Mouse (Mus musculus) forebrain, postnatal 0 days (tissue): ENCODE measurements at regions not wholly inside any gene's neighbourhood (a gene's known extent, or its start where the extent isn't known, plus 50 kb on each side); places are given as distances from the start of the nearest gene placed in this dataset.

ENCODE experiments used
- ATAC-seq: fragments of 200-750 bp; cut with Nextera tagmentation; 2 replicates; pipeline ENCODE4 v1.8.0; 2017; ENCODE audit warnings: mild to moderate bottlenecking, moderate library complexity
- DNase-seq: peaks from one replicate; pipeline ENCODE4 v3.0.0-alpha.2; 2015
- H3K27ac ChIP-seq: fragments of 300-500 bp; sonication (generic); 2 replicates; pipeline ENCODE4 v1.5.1; 2014; ENCODE audit warnings: low read depth, mild to moderate bottlenecking, antibody characterized with exemption, low read length, moderate library complexity, mixed read lengths
- H3K27me3 ChIP-seq: fragments of 300-500 bp; sonication (generic); 2 replicates; pipeline ENCODE4 v1.6.1; 2014; ENCODE audit warnings: mild to moderate bottlenecking, low read length, mixed read lengths; ENCODE audit not compliant: insufficient read depth
- H3K36me3 ChIP-seq: fragments of 300-500 bp; sonication (generic); 2 replicates; pipeline ENCODE4 v1.6.1; 2014; ENCODE audit warnings: mild to moderate bottlenecking, moderate library complexity; ENCODE audit not compliant: insufficient read depth
- H3K4me1 ChIP-seq: fragments of 300-500 bp; sonication (generic); 2 replicates; pipeline ENCODE4 v1.6.1; 2014; ENCODE audit warnings: antibody characterized with exemption; ENCODE audit not compliant: insufficient read depth
- H3K4me2 ChIP-seq: fragments of 300-500 bp; sonication (generic); 2 replicates; pipeline ENCODE4 v1.6.1; 2014; ENCODE audit warnings: low read depth, mild to moderate bottlenecking, moderate library complexity
- H3K4me3 ChIP-seq: fragments of 300-500 bp; sonication (generic); 2 replicates; pipeline ENCODE4 v1.5.1; 2014; ENCODE audit warnings: low read depth, low read length, mixed read lengths
- H3K9ac ChIP-seq: fragments of 300-500 bp; sonication (generic); 2 replicates; pipeline ENCODE4 v1.6.1; 2014; ENCODE audit warnings: mild to moderate bottlenecking
- H3K9me3 ChIP-seq: fragments of 300-500 bp; sonication (generic); 2 replicates; pipeline ENCODE4 v1.6.1; 2016; ENCODE audit warnings: low read length
- CTCF ChIP-seq: sonication (generic); IDR thresholded peaks from 2 replicates; pipeline ENCODE4 v1.5.1; 2016; ENCODE audit warnings: antibody characterized with exemption, control low read depth, low read depth
- WGBS: fragments of 180-500 bp; shearing (Covaris S2); extraction: QIAGEN DNeasy Blood & Tissue Kit; methylation state at CpG from one replicate; pipeline ENCODE4 v1.1.7; 2014; 5-methylcytosine and 5-hydroxymethylcytosine counted together

DNA sequence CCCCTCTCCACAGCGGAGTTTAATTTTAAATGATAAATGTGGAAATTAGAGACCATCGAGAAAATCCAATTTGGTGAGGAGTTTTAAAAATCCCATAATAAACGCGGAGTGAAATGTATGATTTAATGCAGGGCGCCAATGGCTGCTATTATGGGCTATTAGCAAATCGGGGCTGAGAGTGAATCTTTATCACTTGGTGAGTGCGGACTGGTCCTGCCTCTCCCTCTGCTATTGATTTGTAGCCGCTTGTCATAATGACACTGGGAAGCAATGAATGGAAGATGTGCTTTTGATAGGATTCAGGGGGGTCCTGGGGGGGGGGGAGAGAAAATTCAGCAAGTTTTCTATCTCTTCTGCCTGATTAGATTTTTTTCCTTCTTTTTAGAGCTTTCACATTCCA is 279.6 kb upstream of the Pmfbp1 start:
- no peaks in the 10 kb centered on the region for H3K4me1 ChIP-seq
- TF ChIP-seq CTCF, result no peak
- no peak overlapping the region for H3K4me3 ChIP-seq
- H3K4me2 ChIP-seq, result no peak overlapping the region
- H3K27ac ChIP-seq, result no peak overlapping the region
- H3K9me3 ChIP-seq, result no peaks in the 10 kb centered on the region
- WGBS, result 66% methylated on average over 8 of the region's 8 CpGs
- no peaks in the 10 kb centered on the region for H3K27me3 ChIP-seq
- H3K9ac ChIP-seq, result no peak overlapping the region
- no peak for ATAC-seq
- no peaks in the 10 kb centered on the region for H3K36me3 ChIP-seq
- DNase-seq, result no peak

GRCm38 (mm10) chr8:109216318-109216717 is 277.5 kb upstream of the Pmfbp1 start:
- no peaks in the 10 kb centered on the region for H3K4me1 ChIP-seq
- H3K9me3 ChIP-seq, result no peaks in the 10 kb centered on the region
- H3K9ac ChIP-seq, result no peak overlapping the region
- H3K4me2 ChIP-seq, result no peak overlapping the region
- no peak overlapping the region for H3K4me3 ChIP-seq
- H3K27me3 ChIP-seq, result no peaks in the 10 kb centered on the region
- TF ChIP-seq CTCF, result no peak
- H3K36me3 ChIP-seq, result no peaks in the 10 kb centered on the region
- WGBS, result 29% methylated on average over 5 of the region's 5 CpGs
- DNase-seq (no peak), ATAC-seq (no peak)
- H3K27ac ChIP-seq, result no peak overlapping the region

GRCm38 (mm10) chr8:109217326-109217725 is 276.5 kb upstream of the Pmfbp1 start:
- no peak for ATAC-seq
- TF ChIP-seq CTCF, result no peak
- no peak overlapping the region for H3K4me3 ChIP-seq

DNA sequence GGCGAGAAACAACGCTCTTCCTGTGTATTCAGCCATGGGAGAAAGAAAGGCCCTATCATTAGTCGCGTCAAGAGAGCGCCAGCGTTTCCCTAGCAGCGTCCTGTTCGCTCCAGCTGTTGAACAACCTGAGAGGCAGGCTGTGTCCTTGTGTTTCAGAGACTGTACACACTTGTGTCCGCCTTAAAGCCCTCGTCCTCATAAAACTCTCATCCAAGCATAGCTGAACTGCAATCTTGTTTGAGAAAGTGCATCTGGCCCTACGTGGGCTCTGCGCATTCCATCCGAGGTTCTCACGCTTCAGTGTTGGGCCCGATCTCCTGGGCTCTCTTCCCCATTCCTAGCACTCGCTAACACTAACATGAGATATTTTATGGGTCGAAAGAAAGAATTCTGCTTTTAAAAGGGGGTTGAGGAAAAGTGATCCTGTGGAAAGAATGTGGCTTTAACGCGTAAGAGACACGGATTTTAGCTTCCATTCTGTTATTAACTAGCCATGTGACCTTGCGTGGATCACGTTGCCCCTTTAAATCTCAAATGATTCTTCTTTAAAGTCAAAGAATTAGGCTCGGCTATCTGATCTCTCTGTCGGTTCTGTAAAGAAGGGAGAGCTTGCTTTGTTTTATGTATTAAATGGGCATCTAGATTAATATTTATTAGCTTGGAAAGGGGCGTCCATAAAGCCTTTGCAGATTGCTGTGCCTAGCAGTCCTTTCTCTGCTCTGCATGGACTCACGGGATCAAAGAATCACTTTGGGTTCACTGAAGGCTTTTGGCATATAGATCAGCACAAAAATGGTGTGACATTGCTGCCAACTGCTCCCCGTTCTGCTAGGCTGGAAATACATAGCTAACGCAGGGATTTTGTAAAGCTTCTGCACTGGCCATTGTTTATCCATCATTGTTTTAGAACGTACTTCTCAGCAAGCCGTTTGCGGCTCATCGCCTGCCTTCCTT is 261.3 kb upstream of the Pmfbp1 start:
- Histone ChIP-seq H3K27ac (no peak overlapping the region), H3K36me3 (no peaks in the 10 kb centered on the region), H3K4me1 (peaks cover 11% of the 10 kb centered on the region; the same call in 1 of the 2 replicates), H3K4me2 (peak overlapping the region; percentile 24), H3K4me3 (peak overlapping the region; percentile 12), H3K9ac (no peak overlapping the region), H3K27me3 (no peaks in the 10 kb centered on the region), H3K9me3 (no peaks in the 10 kb centered on the region)
- DNase-seq (no peak), ATAC-seq (no peak)
- WGBS, result 44% methylated on average over 32 of the region's 32 CpGs
- no peak for TF ChIP-seq CTCF

More at GRCm38 (mm10) chr8:109217326-109217725, 276.5 kb upstream of the Pmfbp1 start:
- no peaks in the 10 kb centered on the region for H3K9me3 ChIP-seq
- H3K4me2 ChIP-seq, result no peak overlapping the region
- no peaks in the 10 kb centered on the region for H3K4me1 ChIP-seq
- H3K27me3 ChIP-seq, result no peaks in the 10 kb centered on the region
- 90% methylated on average over 19 of the region's 19 CpGs for WGBS
- H3K36me3 ChIP-seq, result no peaks in the 10 kb centered on the region
- no peak overlapping the region for H3K9ac ChIP-seq
- no peak overlapping the region for H3K27ac ChIP-seq
- DNase-seq, result no peak

DNA sequence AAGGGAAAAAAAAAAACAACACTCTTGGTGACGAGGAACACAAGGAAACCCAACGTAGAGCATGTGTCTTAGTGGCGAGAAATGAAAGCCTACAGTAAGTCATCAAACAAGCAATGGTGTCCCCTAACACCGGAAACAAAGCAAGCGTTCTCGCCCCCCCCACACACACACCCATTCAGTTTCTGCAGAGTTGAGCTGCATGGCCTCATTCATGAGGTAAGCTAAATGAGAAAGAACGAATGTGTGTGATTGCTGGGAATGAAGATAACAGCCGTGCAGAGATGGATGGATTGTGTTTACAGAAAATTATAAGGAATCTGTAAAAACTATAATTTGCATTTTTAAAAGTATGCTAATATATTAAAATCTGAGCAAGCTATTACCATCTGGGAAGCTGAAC is 248.3 kb upstream of the Pmfbp1 start:
- Histone ChIP-seq H3K9me3 (no peaks in the 10 kb centered on the region), H3K4me3 (peak overlapping the region; percentile 28), H3K4me2 (peak overlapping the region; percentile 60), H3K36me3 (no peaks in the 10 kb centered on the region), H3K27ac (no peak overlapping the region), H3K4me1 (no peaks in the 10 kb centered on the region), H3K27me3 (no peaks in the 10 kb centered on the region), H3K9ac (peak overlapping the region; percentile 39)
- DNase-seq, result peak; percentile 45
- TF ChIP-seq CTCF, result no peak
- 29% methylated on average over 8 of the region's 8 CpGs for WGBS
- no peak; the same call in 1 of the 2 replicates for ATAC-seq

DNA sequence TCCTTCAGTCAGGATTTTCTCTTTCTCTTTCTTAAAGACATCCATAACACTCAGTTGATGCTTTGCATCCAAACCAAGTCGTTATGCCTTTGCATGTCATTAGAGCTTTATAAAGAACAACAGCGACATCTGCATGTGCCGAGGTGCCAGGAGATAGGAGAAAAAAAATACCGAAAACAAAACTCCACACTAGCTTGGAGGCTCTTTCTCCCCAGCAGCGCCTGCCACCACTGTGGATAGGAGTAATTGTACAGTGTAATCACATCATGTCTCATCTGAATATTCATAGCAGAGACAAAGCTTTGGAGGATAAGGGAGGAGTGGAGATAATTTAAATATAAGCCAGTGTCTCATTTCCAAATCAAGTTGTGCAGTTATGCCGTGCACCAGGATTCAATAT is 246.0 kb upstream of the Pmfbp1 start:
- Histone ChIP-seq H3K4me3 (peak overlapping the region; percentile 46), H3K27ac (peak overlapping the region; percentile 57), H3K27me3 (no peaks in the 10 kb centered on the region), H3K4me2 (peak overlapping the region; percentile 60), H3K36me3 (no peaks in the 10 kb centered on the region), H3K4me1 (no peaks in the 10 kb centered on the region), H3K9ac (peak overlapping the region; percentile 62), H3K9me3 (no peaks in the 10 kb centered on the region)
- TF ChIP-seq CTCF, result peak; percentile 65
- DNase-seq (peak; percentile 85), ATAC-seq (peak; percentile 73)
- 12% methylated on average over 6 of the region's 6 CpGs for WGBS

DNA sequence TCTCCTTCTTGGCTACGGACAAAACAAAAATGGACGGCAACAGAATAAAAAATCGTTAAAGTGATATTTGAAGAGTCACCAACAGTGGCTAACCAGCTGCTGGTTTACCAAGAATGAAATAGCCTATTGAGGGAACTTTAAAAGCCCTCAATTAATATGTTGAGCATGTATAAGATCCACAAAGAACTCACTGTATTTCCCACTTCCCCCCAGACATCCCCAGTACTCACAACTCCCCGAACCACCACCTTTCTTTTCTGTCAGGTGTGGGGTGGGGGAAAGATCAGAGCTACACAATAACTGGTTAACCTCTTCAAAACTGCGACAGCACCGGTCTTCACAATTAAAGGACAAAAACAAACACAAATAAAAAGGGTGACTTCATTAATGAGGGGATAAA is 245.5 kb upstream of the Pmfbp1 start:
- peak overlapping the region; percentile 46 for H3K4me3 ChIP-seq
- no peaks in the 10 kb centered on the region for H3K36me3 ChIP-seq
- no peak for TF ChIP-seq CTCF
- ATAC-seq (no peak), DNase-seq (no peak)
- peak overlapping the region; percentile 62 for H3K9ac ChIP-seq
- no peaks in the 10 kb centered on the region for H3K9me3 ChIP-seq
- H3K27ac ChIP-seq, result peak overlapping the region; percentile 57
- peak overlapping the region; percentile 60 for H3K4me2 ChIP-seq
- no peaks in the 10 kb centered on the region for H3K27me3 ChIP-seq
- 14% methylated on average over 6 of the region's 6 CpGs for WGBS
- no peaks in the 10 kb centered on the region for H3K4me1 ChIP-seq
